Mouse (Mus musculus) thymus, adult 2 months (tissue): ENCODE measurements at regions not wholly inside any gene's neighbourhood (a gene's known extent, or its start where the extent isn't known, plus 50 kb on each side); places are given as distances from the start of the nearest gene placed in this dataset.

Experiments used
- CTCF ChIP-seq: fragments of 200-500 bp; IDR thresholded peaks from 2 replicates; pipeline ENCODE4 v1.5.1; 2012; ENCODE audit warnings: mild to moderate bottlenecking, control low read depth, low read length, moderate library complexity, borderline replicate concordance; ENCODE audit not compliant: control insufficient read depth, poor library complexity, insufficient read depth; ENCODE audit errors: extremely low read depth
- POLR2A ChIP-seq: fragments of 200-500 bp; IDR thresholded peaks from 2 replicates; pipeline ENCODE4 v1.6.1; 2012; ENCODE audit warnings: mild to moderate bottlenecking, low read length, control low read depth, moderate library complexity; ENCODE audit not compliant: control insufficient read depth, poor library complexity, insufficient read depth; ENCODE audit errors: extremely low read depth

DNA sequence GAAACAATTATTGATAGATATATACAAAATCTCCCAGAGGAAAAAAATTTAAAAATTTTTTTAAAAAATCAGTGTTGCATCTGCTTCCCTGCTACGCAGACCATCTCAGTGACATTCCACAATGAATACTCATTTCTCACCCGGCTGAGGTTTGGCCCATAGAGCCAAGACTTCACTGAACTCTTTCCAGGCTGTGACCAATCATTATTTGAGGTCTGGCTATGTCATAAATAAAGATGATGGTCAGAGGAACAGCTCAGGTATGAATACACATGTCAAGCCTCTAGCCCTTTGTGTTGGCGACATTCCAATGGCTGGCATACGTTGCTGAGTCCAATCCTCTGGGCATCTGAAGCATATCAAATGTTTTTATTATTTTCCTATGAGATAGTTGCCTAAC lies 216.1 kb downstream of the Rps12 start:
- no peak for TF ChIP-seq CTCF
- no peak for TF ChIP-seq POLR2A
